Mouse (Mus musculus) megakaryocyte, embryonic 14.5 days (primary cell): ENCODE results near the gene Mmgt2.

Experiments
- FLI1 ChIP-seq: IDR thresholded peaks from 2 replicates; pipeline ENCODE4 v1.6.1; 2012; ENCODE audit warnings: low read length, inconsistent platforms, mixed read lengths
- GATA1 ChIP-seq: IDR thresholded peaks from 3 replicates; pipeline ENCODE4 v1.6.1; 2012; ENCODE audit warnings: mixed read lengths, low read length, inconsistent platforms, borderline replicate concordance

GRCm38 (mm10) chr11:62622850-62623249, 25.6 kb upstream of the Mmgt2 start:
- no peak for TF ChIP-seq GATA1
- no peak for TF ChIP-seq FLI1
